Mouse (Mus musculus): ENCODE measurements around the gene Sco2. TPM values are rescaled to one million over a fixed set of nuclear protein-coding genes. Genes with fewer than 3 reads are reported as not detected.

Sco2 gene
- 4.2 and 5.3 TPM in 2 replicates for polyA plus RNA-seq (2016; fragmentation: Nextera tagmentation; extraction: Ambion mirVana)

GRCm38 (mm10) chr15:89373762-89374248 is at the start of gene Sco2:
TSS of gene Sco2 (minus strand) at chr15:89373846.
- peak within 1 kb of the TSS; percentile 78 for H3K4me2 ChIP-seq
- peaks cover 43% of the 10 kb centered on the region for H3K36me3 ChIP-seq
- under 1% methylated on average over 42 of the region's 42 CpGs for WGBS
- H3K4me1 ChIP-seq (replicated peaks), result peaks cover 23% of the 10 kb centered on the region
- peak within 1 kb of the TSS; percentile 94 for H3K27ac ChIP-seq
- H3K4me3 ChIP-seq (replicated peaks), result peak within 1 kb of the TSS; percentile 64
- peak; percentile 56 for ATAC-seq (ENCODE audit: insufficient number of reproducible peaks, insufficient read depth, low FRiP score, low TSS enrichment, low read depth)
- peaks cover 31% of the 10 kb centered on the region for H3K27me3 ChIP-seq
- H3K9ac ChIP-seq (replicated peaks), result peak within 1 kb of the TSS; percentile 77
- no peaks in the 10 kb centered on the region for H3K9me3 ChIP-seq

- H3K36me3 ChIP-seq, result peaks cover 28% of the 10 kb centered on the region
- H3K4me2 ChIP-seq, result no peak overlapping the region
- ATAC-seq (ENCODE audit: insufficient number of reproducible peaks, insufficient read depth, low FRiP score, low TSS enrichment, low read depth), result no peak
- H3K9me3 ChIP-seq, result no peaks in the 10 kb centered on the region
- no peak overlapping the region for H3K4me3 ChIP-seq (replicated peaks)
- no peaks in the 10 kb centered on the region for H3K27me3 ChIP-seq
- WGBS, result 90% methylated on average over 9 of the region's 9 CpGs
- H3K9ac ChIP-seq (replicated peaks), result no peak overlapping the region
- H3K27ac ChIP-seq, result no peak overlapping the region
- H3K4me1 ChIP-seq (replicated peaks), result peaks cover 13% of the 10 kb centered on the region
These were observed 48.3 kb upstream of the Sco2 start for GRCm38 (mm10) chr15:89421938-89422337.

GRCm38 (mm10) chr15:89415282-89415681 is 41.6 kb upstream of the Sco2 start:
- Histone ChIP-seq H3K27ac (no peak overlapping the region), H3K9ac (replicated peaks) (no peak overlapping the region), H3K36me3 (peaks cover 11% of the 10 kb centered on the region), H3K4me2 (no peak overlapping the region), H3K4me3 (replicated peaks) (no peak overlapping the region), H3K27me3 (no peaks in the 10 kb centered on the region), H3K9me3 (no peaks in the 10 kb centered on the region), H3K4me1 (replicated peaks) (no peaks in the 10 kb centered on the region)
- no peak for ATAC-seq (ENCODE audit: insufficient number of reproducible peaks, insufficient read depth, low FRiP score, low TSS enrichment, low read depth)
- 83% methylated on average over 8 of the region's 8 CpGs for WGBS

- ATAC-seq (ENCODE audit: insufficient number of reproducible peaks, insufficient read depth, low FRiP score, low TSS enrichment, low read depth), result peak; percentile 42; the same call in 1 of the 2 replicates
- no peaks in the 10 kb centered on the region for H3K4me1 ChIP-seq (replicated peaks)
These were observed 36.5 kb upstream of the Sco2 start, which contains the start of gene Syce3 for GRCm38 (mm10) chr15:89410118-89410517. TSS of gene Syce3 (minus strand) at chr15:89410503.

GRCm38 (mm10) chr15:89406691-89407090 is 33.0 kb upstream of the Sco2 start:
- H3K27ac ChIP-seq, result no peak overlapping the region
- H3K36me3 ChIP-seq, result no peaks in the 10 kb centered on the region
- no peak overlapping the region for H3K4me2 ChIP-seq
- no peak for ATAC-seq (ENCODE audit: insufficient number of reproducible peaks, insufficient read depth, low FRiP score, low TSS enrichment, low read depth)
- H3K9ac ChIP-seq (replicated peaks), result no peak overlapping the region
- H3K4me3 ChIP-seq (replicated peaks), result no peak overlapping the region
- H3K27me3 ChIP-seq, result no peaks in the 10 kb centered on the region
- no peaks in the 10 kb centered on the region for H3K4me1 ChIP-seq (replicated peaks)
- peaks cover 16% of the 10 kb centered on the region for H3K9me3 ChIP-seq

More at GRCm38 (mm10) chr15:89410118-89410517, 36.5 kb upstream of the Sco2 start, which contains the start of gene Syce3:
- Histone ChIP-seq H3K4me2 (no peak within 1 kb of the TSS), H3K36me3 (no peaks in the 10 kb centered on the region), H3K27me3 (no peaks in the 10 kb centered on the region), H3K4me3 (replicated peaks) (no peak within 1 kb of the TSS), H3K9me3 (peaks cover 16% of the 10 kb centered on the region), H3K27ac (no peak within 1 kb of the TSS), H3K9ac (replicated peaks) (no peak within 1 kb of the TSS)
- 81% methylated on average over 24 of the region's 24 CpGs for WGBS

GRCm38 (mm10) chr15:89404831-89405623 is 31.4 kb upstream of the Sco2 start:
- H3K4me1 ChIP-seq (replicated peaks), result no peaks in the 10 kb centered on the region
- H3K27ac ChIP-seq, result no peak overlapping the region
- no peak overlapping the region for H3K4me3 ChIP-seq (replicated peaks)
- no peak overlapping the region for H3K9ac ChIP-seq (replicated peaks)
- H3K9me3 ChIP-seq, result peaks cover 16% of the 10 kb centered on the region
- no peaks in the 10 kb centered on the region for H3K36me3 ChIP-seq
- no peak overlapping the region for H3K4me2 ChIP-seq
- WGBS, result 79% methylated on average over 10 of the region's 10 CpGs
- no peaks in the 10 kb centered on the region for H3K27me3 ChIP-seq
- no peak for ATAC-seq (ENCODE audit: insufficient number of reproducible peaks, insufficient read depth, low FRiP score, low TSS enrichment, low read depth)

GRCm38 (mm10) chr15:89402471-89402870 is 28.8 kb upstream of the Sco2 start:
- WGBS, result 85% methylated on average over 1 of the region's 1 CpGs
- no peak for ATAC-seq (ENCODE audit: insufficient number of reproducible peaks, insufficient read depth, low FRiP score, low TSS enrichment, low read depth)
- peaks cover 4% of the 10 kb centered on the region; the same call in 1 of the 2 replicates for H3K9me3 ChIP-seq

GRCm38 (mm10) chr15:89399716-89400115 is 26.1 kb upstream of the Sco2 start:
- Histone ChIP-seq H3K27me3 (no peaks in the 10 kb centered on the region), H3K9me3 (no peaks in the 10 kb centered on the region), H3K9ac (replicated peaks) (no peak overlapping the region), H3K4me1 (replicated peaks) (no peaks in the 10 kb centered on the region), H3K4me2 (no peak overlapping the region), H3K27ac (no peak overlapping the region), H3K4me3 (replicated peaks) (no peak overlapping the region), H3K36me3 (no peaks in the 10 kb centered on the region)
- WGBS, result 73% methylated on average over 1 of the region's 1 CpGs
- no peak for ATAC-seq (ENCODE audit: insufficient number of reproducible peaks, insufficient read depth, low FRiP score, low TSS enrichment, low read depth)

More at GRCm38 (mm10) chr15:89402471-89402870, 28.8 kb upstream of the Sco2 start:
- Histone ChIP-seq H3K4me3 (replicated peaks) (no peak overlapping the region), H3K36me3 (no peaks in the 10 kb centered on the region), H3K27ac (no peak overlapping the region), H3K4me1 (replicated peaks) (no peaks in the 10 kb centered on the region), H3K27me3 (no peaks in the 10 kb centered on the region), H3K9ac (replicated peaks) (no peak overlapping the region), H3K4me2 (no peak overlapping the region)

GRCm38 (mm10) chr15:89398146-89398545 is 24.5 kb upstream of the Sco2 start:
- no peak overlapping the region for H3K9ac ChIP-seq (replicated peaks)
- no peaks in the 10 kb centered on the region for H3K27me3 ChIP-seq
- H3K36me3 ChIP-seq, result no peaks in the 10 kb centered on the region
- WGBS, result 91% methylated on average over 2 of the region's 2 CpGs
- no peaks in the 10 kb centered on the region for H3K4me1 ChIP-seq (replicated peaks)
- H3K4me2 ChIP-seq, result no peak overlapping the region
- no peak overlapping the region for H3K4me3 ChIP-seq (replicated peaks)
- no peak for ATAC-seq (ENCODE audit: insufficient number of reproducible peaks, insufficient read depth, low FRiP score, low TSS enrichment, low read depth)
- H3K9me3 ChIP-seq, result no peaks in the 10 kb centered on the region
- no peak overlapping the region for H3K27ac ChIP-seq

GRCm38 (mm10) chr15:89396883-89397282 is 23.2 kb upstream of the Sco2 start:
- no peaks in the 10 kb centered on the region for H3K27me3 ChIP-seq
- H3K4me1 ChIP-seq (replicated peaks), result no peaks in the 10 kb centered on the region
- no peak for ATAC-seq (ENCODE audit: insufficient number of reproducible peaks, insufficient read depth, low FRiP score, low TSS enrichment, low read depth)
- H3K36me3 ChIP-seq, result no peaks in the 10 kb centered on the region
- no peaks in the 10 kb centered on the region for H3K9me3 ChIP-seq
- WGBS, result 89% methylated on average over 4 of the region's 4 CpGs
- no peak overlapping the region for H3K9ac ChIP-seq (replicated peaks)
- no peak overlapping the region for H3K27ac ChIP-seq
- H3K4me3 ChIP-seq (replicated peaks), result no peak overlapping the region
- H3K4me2 ChIP-seq, result no peak overlapping the region

- Histone ChIP-seq H3K27ac (no peak overlapping the region), H3K4me3 (replicated peaks) (no peak overlapping the region), H3K9me3 (no peaks in the 10 kb centered on the region), H3K27me3 (peaks cover 30% of the 10 kb centered on the region), H3K4me2 (no peak overlapping the region), H3K36me3 (no peaks in the 10 kb centered on the region), H3K9ac (replicated peaks) (no peak overlapping the region), H3K4me1 (replicated peaks) (no peaks in the 10 kb centered on the region)
- WGBS, result 94% methylated on average over 10 of the region's 10 CpGs
- ATAC-seq (ENCODE audit: insufficient number of reproducible peaks, insufficient read depth, low FRiP score, low TSS enrichment, low read depth), result no peak
These were observed 16.4 kb upstream of the Sco2 start for GRCm38 (mm10) chr15:89390081-89390480.

Data from limb, embryonic 12.5 days (tissue).